Mouse (Mus musculus) thymus, adult 2 months (tissue): ENCODE results near the gene Cdh4. TPM values are rescaled to one million over a fixed set of nuclear protein-coding genes. Genes with fewer than 3 reads are reported as not detected.

Source experiments
- DNase-seq: peaks from one replicate; pipeline ENCODE4 v3.0.0; 2021
- H3K27ac ChIP-seq: fragments of 200-500 bp; 2 replicates; pipeline ENCODE4 v1.5.1; 2012; ENCODE audit warnings: low read length, control low read depth; ENCODE audit not compliant: control insufficient read depth, insufficient read depth
- H3K27me3 ChIP-seq: fragments of 200-500 bp; 2 replicates; pipeline ENCODE4 v1.6.1; 2012; ENCODE audit warnings: mild to moderate bottlenecking, low read length, moderate library complexity, mixed read lengths; ENCODE audit not compliant: control insufficient read depth, insufficient read depth
- H3K36me3 ChIP-seq: fragments of 200-500 bp; 2 replicates; pipeline ENCODE4 v1.6.1; 2012; ENCODE audit warnings: mild to moderate bottlenecking, low read length, moderate library complexity; ENCODE audit not compliant: control insufficient read depth, insufficient read depth
- H3K4me1 ChIP-seq: fragments of 200-500 bp; replicated peaks from 2 replicates; pipeline ENCODE4 v1.6.1; 2012; ENCODE audit warnings: low read length; ENCODE audit not compliant: control insufficient read depth, insufficient read depth
- H3K4me3 ChIP-seq: fragments of 200-500 bp; 2 replicates; pipeline ENCODE4 v1.5.1; 2012; ENCODE audit warnings: mild to moderate bottlenecking, low read length, control low read depth, moderate library complexity; ENCODE audit not compliant: control insufficient read depth, insufficient read depth
- CTCF ChIP-seq: fragments of 200-500 bp; IDR thresholded peaks from 2 replicates; pipeline ENCODE4 v1.5.1; 2012; ENCODE audit warnings: mild to moderate bottlenecking, control low read depth, low read length, moderate library complexity, borderline replicate concordance; ENCODE audit not compliant: control insufficient read depth, poor library complexity, insufficient read depth; ENCODE audit errors: extremely low read depth
- POLR2A ChIP-seq: fragments of 200-500 bp; IDR thresholded peaks from 2 replicates; pipeline ENCODE4 v1.6.1; 2012; ENCODE audit warnings: mild to moderate bottlenecking, low read length, control low read depth, moderate library complexity; ENCODE audit not compliant: control insufficient read depth, poor library complexity, insufficient read depth; ENCODE audit errors: extremely low read depth
- WGBS: fragments of 180-500 bp; shearing (Covaris S2); methylation state at CpG from one replicate; pipeline ENCODE4 v1.1.7; 2018; 5-methylcytosine and 5-hydroxymethylcytosine counted together
- polyA plus RNA-seq: library from polyadenylated mRNA; depleted of rRNA; stranded (reverse); fragments of >200 nt; gene quantifications from 2 replicates; pipeline ENCODE4 v1.2.3, GENCODE M21; 2012

Gene Cdh4
- polyA plus RNA-seq, 1 experiment: 9.7 TPM

GRCm38 (mm10) chr2:179580415-179580814 is 138.2 kb downstream of the Cdh4 start:
- H3K4me1 ChIP-seq: no peaks in the 10 kb centered on the region
- no peak overlapping the region for H3K27ac ChIP-seq
- WGBS: 87% methylated on average over 4 of the region's 4 CpGs
- no peaks in the 10 kb centered on the region for H3K36me3 ChIP-seq
- no peaks in the 10 kb centered on the region for H3K27me3 ChIP-seq
- TF ChIP-seq CTCF (no peak), POLR2A (no peak)
- no peak overlapping the region for H3K4me3 ChIP-seq
- DNase-seq: no peak

GRCm38 (mm10) chr2:179581058-179581457 is 138.8 kb downstream of the Cdh4 start:
- DNase-seq: no peak
- no peak overlapping the region for H3K4me3 ChIP-seq
- no peaks in the 10 kb centered on the region for H3K4me1 ChIP-seq
- H3K27ac ChIP-seq: no peak overlapping the region
- 87% methylated on average over 5 of the region's 5 CpGs for WGBS
- H3K27me3 ChIP-seq: no peaks in the 10 kb centered on the region
- no peaks in the 10 kb centered on the region for H3K36me3 ChIP-seq
- TF ChIP-seq POLR2A: no peak
- TF ChIP-seq CTCF: no peak

- Histone ChIP-seq H3K27ac (no peak overlapping the region), H3K27me3 (no peaks in the 10 kb centered on the region), H3K4me1 (no peaks in the 10 kb centered on the region), H3K4me3 (no peak overlapping the region), H3K36me3 (no peaks in the 10 kb centered on the region)
- TF ChIP-seq POLR2A (no peak), CTCF (no peak)
- no peak for DNase-seq
- 81% methylated on average over 16 of the region's 16 CpGs for WGBS
Measured at GRCm38 (mm10) chr2:179582966-179583365, 140.7 kb downstream of the Cdh4 start.

GRCm38 (mm10) chr2:179584672-179585071 is 142.4 kb downstream of the Cdh4 start:
- Histone ChIP-seq H3K27me3 (no peaks in the 10 kb centered on the region), H3K4me1 (no peaks in the 10 kb centered on the region), H3K27ac (no peak overlapping the region), H3K4me3 (no peak overlapping the region), H3K36me3 (no peaks in the 10 kb centered on the region)
- TF ChIP-seq CTCF: no peak
- DNase-seq: no peak
- WGBS: 76% methylated on average over 13 of the region's 13 CpGs

GRCm38 (mm10) chr2:179586436-179586835 is 144.2 kb downstream of the Cdh4 start:
- 87% methylated on average over 11 of the region's 11 CpGs for whole genome bisulfite sequencing
- no peak overlapping the region for H3K27ac ChIP-seq
- H3K36me3 ChIP-seq: no peaks in the 10 kb centered on the region
- no peaks in the 10 kb centered on the region for H3K27me3 ChIP-seq
- no peak for DNase-seq
- H3K4me1 ChIP-seq: no peaks in the 10 kb centered on the region
- TF ChIP-seq CTCF (no peak), POLR2A (no peak)
- no peak overlapping the region for H3K4me3 ChIP-seq

GRCm38 (mm10) chr2:179587069-179587468 is 144.8 kb downstream of the Cdh4 start:
- no peak for TF ChIP-seq CTCF
- TF ChIP-seq POLR2A: no peak
- Histone ChIP-seq H3K4me1 (no peaks in the 10 kb centered on the region), H3K4me3 (no peak overlapping the region), H3K36me3 (no peaks in the 10 kb centered on the region), H3K27ac (no peak overlapping the region), H3K27me3 (no peaks in the 10 kb centered on the region)
- whole genome bisulfite sequencing: 87% methylated on average over 2 of the region's 2 CpGs
- no peak for DNase-seq

GRCm38 (mm10) chr2:179591661-179592060 is 149.4 kb downstream of the Cdh4 start:
- Histone ChIP-seq H3K27ac (no peak overlapping the region), H3K36me3 (no peaks in the 10 kb centered on the region), H3K4me3 (no peak overlapping the region), H3K27me3 (no peaks in the 10 kb centered on the region), H3K4me1 (no peaks in the 10 kb centered on the region)
- 76% methylated on average over 5 of the region's 5 CpGs for WGBS
- TF ChIP-seq POLR2A (no peak), CTCF (no peak)
- no peak for DNase-seq
